Mouse (Mus musculus) monocyte, adult 5-6 weeks (primary cell): Measurements from ENCODE around the gene Camta1. TPM values are rescaled to one million over a fixed set of nuclear protein-coding genes. Genes with fewer than 3 reads are reported as not detected.

Experiments
- ATAC-seq: fragments of 153-309, 156-312 bp; replicated peaks from 2 replicates; pipeline ENCODE4 v1.8.0; 2017; ENCODE audit warnings: mild to moderate bottlenecking; ENCODE audit not compliant: low TSS enrichment, insufficient number of reproducible peaks, severe bottlenecking, poor library complexity, low FRiP score
- total RNA-seq: library from RNA; stranded (forward); fragments of 200-1000, 200-491, 200-594 nt; gene quantifications from 3 replicates; pipeline ENCODE4 v1.2.3, GENCODE M21; 2017

Gene Camta1
- total RNA-seq, 1 experiment from 2014 or later = 22.1 TPM

- ATAC-seq = no peak
Measured at GRCm38 (mm10) chr4:151804208-151804607, 57.5 kb downstream of the Camta1 start.

- no peak for ATAC-seq
Measured at GRCm38 (mm10) chr4:151798630-151799029, 63.0 kb downstream of the Camta1 start.

- ATAC-seq = no peak
Measured at GRCm38 (mm10) chr4:151793694-151794093, 68.0 kb downstream of the Camta1 start.

GRCm38 (mm10) chr4:151786946-151787705 lies 74.5 kb downstream of the Camta1 start:
- no peak for ATAC-seq

GRCm38 (mm10) chr4:151780511-151780910 lies 81.2 kb downstream of the Camta1 start:
- no peak for ATAC-seq

- ATAC-seq = no peak
Measured at GRCm38 (mm10) chr4:151779962-151780459, 81.7 kb downstream of the Camta1 start.

GRCm38 (mm10) chr4:151778511-151778910 lies 83.2 kb downstream of the Camta1 start:
- ATAC-seq = no peak

- ATAC-seq = no peak
Measured at GRCm38 (mm10) chr4:151777451-151777850, 84.2 kb downstream of the Camta1 start.

GRCm38 (mm10) chr4:151775441-151775840 lies 86.2 kb downstream of the Camta1 start:
- ATAC-seq = no peak

GRCm38 (mm10) chr4:151773651-151774050 lies 88.0 kb downstream of the Camta1 start:
- ATAC-seq = no peak

- ATAC-seq = no peak
Measured at GRCm38 (mm10) chr4:151773007-151773406, 88.7 kb downstream of the Camta1 start.

GRCm38 (mm10) chr4:151770697-151771096 lies 91.0 kb downstream of the Camta1 start:
- ATAC-seq = no peak

- no peak for ATAC-seq
Measured at GRCm38 (mm10) chr4:151767786-151768185, 93.9 kb downstream of the Camta1 start.

- ATAC-seq = no peak
Measured at GRCm38 (mm10) chr4:151767361-151767760, 94.3 kb downstream of the Camta1 start.

GRCm38 (mm10) chr4:151765376-151765775 lies 96.3 kb downstream of the Camta1 start:
- ATAC-seq = no peak

GRCm38 (mm10) chr4:151763928-151764327 lies 97.7 kb downstream of the Camta1 start:
- ATAC-seq = no peak

- ATAC-seq = no peak
Measured at GRCm38 (mm10) chr4:151759095-151759494, 102.6 kb downstream of the Camta1 start.

GRCm38 (mm10) chr4:151758337-151758736 lies 103.3 kb downstream of the Camta1 start:
- no peak for ATAC-seq

GRCm38 (mm10) chr4:151757261-151757660 lies 104.4 kb downstream of the Camta1 start:
- ATAC-seq = no peak

- no peak for ATAC-seq
Measured at GRCm38 (mm10) chr4:151756400-151756799, 105.3 kb downstream of the Camta1 start.
